Mouse (Mus musculus): ENCODE measurements at regions not wholly inside any gene's neighbourhood (a gene's known extent, or its start where the extent isn't known, plus 50 kb on each side); places are given as distances from the start of the nearest gene placed in this dataset.
"Not testable (repeated sequence)": the region's sequence is repeated elsewhere in the genome, so short reads cannot be mapped to it uniquely, and the experiment has no call there.

- no peak for DNase-seq
Measured at GRCm38 (mm10) chr13:72282764-72283163, 319.2 kb upstream of the Irx1 start.

DNA sequence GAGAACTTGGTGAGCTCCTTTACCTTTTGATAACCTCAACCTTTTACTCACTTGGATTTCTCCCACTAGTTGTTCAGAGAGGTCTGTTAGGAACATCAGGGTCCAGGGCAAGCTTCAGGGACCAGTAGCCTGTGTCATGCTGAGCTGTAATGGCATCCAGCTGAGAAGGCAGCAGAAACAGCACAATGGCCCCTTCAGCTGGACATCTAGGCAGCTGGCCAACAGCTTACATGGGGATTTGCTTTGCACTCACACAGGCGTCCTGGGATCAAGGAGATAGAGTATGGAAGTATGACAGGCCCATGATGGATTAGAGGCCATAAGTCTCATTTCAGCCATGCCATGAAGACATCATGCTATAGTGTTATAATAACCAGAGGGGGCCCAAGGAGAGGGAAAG lies 320.2 kb upstream of the Irx1 start:
- no peak for DNase-seq

- no peak for DNase-seq
Measured at GRCm38 (mm10) chr13:72286301-72286700, 322.8 kb upstream of the Irx1 start.

GRCm38 (mm10) chr13:72288381-72289092 lies 325.0 kb upstream of the Irx1 start:
- no peak for DNase-seq

GRCm38 (mm10) chr13:72289093-72289501 lies 325.6 kb upstream of the Irx1 start:
- DNase-seq, result peak in 1 of 2 experiments; percentile 26

- DNase-seq, result peak in 1 of 2 experiments; percentile 47
Measured at GRCm38 (mm10) chr13:72292361-72292760, 328.8 kb upstream of the Irx1 start.

DNA sequence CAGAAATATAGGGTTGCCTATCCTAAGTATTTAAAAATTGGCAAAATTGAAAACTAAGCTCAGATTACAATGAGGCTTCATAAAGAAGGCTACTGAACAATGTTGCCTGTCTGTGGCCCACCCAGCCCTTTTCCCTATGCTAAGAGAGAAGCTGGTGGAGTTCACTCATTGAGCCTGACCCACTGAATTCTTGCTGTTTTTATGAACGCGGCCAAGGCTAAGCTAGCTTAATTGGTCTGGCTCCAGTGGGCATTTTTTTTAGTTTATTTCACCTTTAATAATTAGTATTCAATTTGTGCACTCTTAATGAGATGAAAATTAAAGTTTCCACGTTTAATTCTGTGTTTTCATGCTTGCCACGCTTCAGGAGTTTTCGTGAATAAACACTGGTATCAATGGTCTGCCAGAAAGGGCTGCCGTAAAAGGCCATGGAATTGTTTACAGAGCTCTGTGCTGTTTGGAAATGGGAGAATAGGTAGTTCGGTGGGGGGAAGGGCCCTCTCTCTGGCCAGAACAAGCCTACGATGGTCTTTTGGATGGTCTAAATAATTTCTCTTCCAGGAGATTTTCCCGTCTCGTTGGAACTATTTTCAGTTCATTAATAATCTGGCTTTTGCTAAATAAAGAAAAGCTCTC lies 329.7 kb upstream of the Irx1 start:
- DNase-seq, result peak in 1 of 2 experiments; percentile 33

GRCm38 (mm10) chr13:72298264-72298870 lies 330.3 kb upstream of the Irx2 start:
- peak in 1 of 2 experiments; percentile 35 for DNase-seq

- no peak for DNase-seq
Measured at GRCm38 (mm10) chr13:72299660-72300059, 329.0 kb upstream of the Irx2 start.

DNA sequence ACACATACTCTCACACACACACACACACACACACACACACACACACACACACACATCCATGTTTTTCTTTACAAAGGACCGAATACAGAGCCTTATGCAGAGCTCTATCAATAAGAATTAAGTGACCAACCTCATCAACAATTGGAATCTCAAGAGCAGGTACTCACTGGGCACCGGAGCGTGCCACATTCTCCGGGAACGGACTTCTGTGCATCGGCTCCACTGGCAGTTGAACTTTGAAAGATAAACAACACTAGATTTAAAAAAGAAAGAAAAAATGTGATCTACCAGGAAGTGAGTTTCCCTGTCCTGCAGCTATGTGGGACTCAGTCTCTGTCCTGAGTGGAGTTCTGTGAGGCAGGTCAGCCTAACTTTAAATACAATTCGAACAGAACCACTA lies 327.5 kb upstream of the Irx2 start:
- no peak for DNase-seq

- DNase-seq, result peak; percentile 28 to 42
Measured at GRCm38 (mm10) chr13:72301841-72302240, 326.8 kb upstream of the Irx2 start.

DNA sequence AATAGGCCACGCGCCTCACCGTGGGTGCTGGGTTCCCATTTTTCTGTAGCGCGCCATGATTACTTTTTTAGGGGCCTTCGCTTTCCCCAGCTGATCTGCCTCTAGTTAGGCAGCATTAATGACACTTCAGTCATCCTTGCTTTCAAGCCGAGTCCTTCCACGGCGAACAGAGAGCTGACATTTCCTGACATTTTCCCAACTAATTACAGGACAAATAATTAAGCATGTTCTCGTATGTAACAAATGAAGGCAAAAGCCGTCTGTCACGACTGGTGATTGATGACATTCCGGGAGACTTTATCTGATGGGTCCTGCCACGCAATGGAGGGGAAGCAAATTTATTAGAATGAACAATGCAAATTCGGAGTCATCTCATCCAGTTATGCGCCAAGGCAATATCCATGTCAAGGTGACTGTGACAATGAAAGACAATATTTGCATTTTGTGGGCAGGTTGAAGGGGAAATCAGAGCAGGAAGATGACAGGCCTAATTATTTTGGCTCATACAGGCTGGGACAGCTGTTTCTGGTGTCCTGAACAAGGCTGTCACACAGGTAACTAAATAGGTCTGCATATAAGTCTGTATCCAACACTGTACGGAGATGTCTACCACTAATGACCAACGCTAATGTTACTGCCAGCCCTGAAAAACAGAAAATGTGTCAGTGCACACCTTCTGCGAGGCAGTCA lies 326.0 kb upstream of the Irx2 start:
- no peak for DNase-seq

DNA sequence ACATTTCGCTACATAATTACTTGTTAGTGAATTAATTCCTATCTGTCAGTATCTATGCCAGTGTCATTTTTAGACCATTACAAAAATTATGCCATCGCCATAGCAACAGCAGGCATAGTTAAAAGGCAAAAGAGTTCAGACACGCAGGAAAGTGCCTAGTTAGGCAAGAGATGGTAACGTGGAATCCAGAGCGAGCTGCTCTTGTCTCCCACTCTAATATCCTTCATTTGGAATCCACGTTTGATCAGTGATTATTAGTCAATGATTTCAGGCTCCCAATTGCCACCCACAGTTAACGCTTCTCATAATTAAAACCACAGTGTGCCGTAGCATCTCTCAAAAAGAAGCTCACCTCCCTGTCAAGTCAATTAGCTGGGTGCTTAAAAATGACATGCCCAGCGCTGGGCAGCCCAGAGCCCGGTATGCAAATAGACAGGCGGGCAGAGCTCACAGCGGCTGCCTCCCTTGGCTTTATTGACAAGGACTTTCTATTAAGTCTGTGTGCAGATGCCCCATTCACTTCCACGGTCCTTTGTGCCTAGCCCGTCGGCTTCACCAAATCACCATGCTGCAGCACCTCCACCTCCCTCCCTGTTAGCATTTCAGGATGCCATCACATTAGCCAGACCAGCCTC lies 325.4 kb upstream of the Irx2 start:
- no peak for DNase-seq

DNA sequence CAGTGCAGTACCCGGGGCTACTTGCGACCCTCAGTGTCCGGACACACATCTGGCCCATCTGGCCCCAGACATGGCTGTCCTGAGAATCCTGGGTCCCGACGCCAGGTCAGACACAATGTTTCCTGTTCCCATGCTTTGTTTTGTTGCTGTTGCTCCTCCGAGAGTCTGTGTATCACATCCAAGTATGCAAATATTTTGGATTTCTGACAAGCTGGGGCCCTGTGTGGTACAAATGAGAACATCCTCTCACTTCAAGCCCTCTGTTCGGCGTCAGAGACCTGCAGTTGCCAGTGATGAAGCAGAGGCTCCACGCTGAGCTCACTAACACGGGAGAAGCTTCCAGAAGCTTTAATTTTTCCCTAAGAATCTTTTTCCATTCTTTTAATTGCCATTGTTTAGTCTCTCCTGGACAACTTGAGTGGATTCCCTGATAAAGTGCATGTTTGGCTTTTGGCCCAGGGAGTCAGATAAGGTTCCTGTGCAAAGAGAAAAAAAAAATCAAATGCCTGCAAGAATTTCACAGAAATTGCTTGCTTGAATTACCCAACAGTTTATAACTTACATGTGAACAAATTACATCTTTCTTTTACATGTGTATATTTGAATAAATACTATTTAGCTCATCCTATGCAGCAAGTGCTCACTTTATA lies 304.5 kb upstream of the Irx2 start:
- DNase-seq, result peak; percentile 36 to 42

- DNase-seq, result not testable (repeated sequence)
Measured at GRCm38 (mm10) chr13:72326201-72326600, 302.4 kb upstream of the Irx2 start.

DNA sequence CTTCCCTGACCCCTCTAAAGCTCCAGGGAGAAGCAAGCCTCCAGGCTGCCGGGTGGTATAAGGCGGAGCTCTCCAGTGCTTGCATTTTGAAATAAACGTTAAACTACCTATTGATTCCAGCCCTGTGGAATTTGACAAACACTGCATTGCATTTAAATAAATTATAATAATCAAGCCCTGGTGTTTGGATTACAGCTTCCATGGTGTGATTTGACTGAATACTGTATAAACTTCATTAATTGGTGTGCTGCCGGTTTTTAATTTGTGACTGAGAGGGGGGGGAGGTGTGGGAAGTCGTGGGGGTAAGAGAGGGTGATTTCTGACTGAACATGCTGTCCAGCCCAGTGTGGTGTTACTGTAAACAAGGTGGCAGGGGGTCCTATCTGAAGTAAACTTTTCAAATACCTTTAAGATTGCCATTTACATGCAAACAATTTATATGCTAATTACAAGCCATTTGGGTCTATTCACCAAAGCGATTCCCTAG lies 282.9 kb upstream of the Irx2 start:
- no peak for DNase-seq

DNA sequence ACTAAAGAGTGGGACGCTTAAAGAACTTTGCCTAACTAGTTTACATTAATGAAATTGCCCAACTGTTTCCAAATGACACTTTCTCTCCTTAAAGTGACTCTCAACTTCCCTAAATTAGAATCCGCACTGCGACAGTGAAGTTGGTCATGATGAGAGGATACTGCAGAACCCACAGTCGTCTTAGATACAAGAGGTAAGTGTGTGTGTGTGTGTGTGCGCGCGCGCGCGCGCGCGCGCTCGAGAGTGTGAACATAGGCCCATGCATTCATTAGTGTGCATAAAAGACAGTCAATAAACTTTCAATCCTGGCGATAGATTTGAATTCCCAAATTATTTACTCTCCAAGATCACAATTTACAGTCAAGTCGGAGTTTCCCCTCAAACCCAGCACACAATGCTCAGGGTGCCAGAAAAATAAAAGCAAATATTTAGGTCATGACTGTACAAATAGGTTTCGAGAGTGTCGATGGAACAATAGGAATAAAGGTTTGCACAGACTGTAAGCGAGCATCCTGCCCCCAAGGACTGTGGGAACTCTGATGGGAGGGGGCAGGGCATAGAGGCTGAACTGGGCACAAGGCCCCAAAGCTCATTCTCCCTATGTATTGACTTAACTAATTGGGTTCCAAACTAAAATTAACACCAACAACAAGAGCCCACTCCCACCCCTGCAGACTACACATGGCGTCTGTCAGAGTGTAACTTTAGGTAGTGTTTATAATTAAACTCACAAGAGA lies 282.2 kb upstream of the Irx2 start:
- no peak for DNase-seq

- DNase-seq, result no peak
Measured at GRCm38 (mm10) chr13:72346944-72347586, 281.6 kb upstream of the Irx2 start.

DNA sequence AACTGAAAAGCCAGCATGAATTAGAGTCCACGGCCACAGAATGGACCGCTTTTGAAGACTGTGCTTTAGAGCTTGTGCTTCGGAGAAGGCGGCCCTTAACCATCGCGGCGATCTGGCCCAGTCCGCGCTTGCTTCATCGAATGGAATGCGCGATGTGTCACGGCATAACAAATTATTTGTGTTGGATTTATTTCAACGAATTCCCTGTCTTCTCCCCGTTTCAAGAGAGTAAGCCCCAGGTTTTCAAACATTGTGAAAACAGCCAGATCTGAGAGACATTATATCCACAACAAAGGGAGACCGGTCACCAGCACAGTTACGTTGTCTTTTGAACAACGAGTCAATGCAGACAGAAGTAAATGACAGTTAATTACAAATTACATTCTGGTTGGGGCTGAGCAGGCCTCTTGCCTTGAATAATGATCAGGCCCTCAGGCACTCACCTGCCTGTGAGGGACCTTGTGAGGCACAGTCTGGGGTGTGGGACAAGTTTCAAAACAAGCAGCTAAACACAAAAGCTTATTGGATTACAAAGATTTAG lies 275.9 kb upstream of the Irx2 start:
- DNase-seq, result peak; percentile 9 to 16

- no peak for DNase-seq
Measured at GRCm38 (mm10) chr13:72355297-72355696, 273.3 kb upstream of the Irx2 start.

GRCm38 (mm10) chr13:72355821-72356220 lies 272.8 kb upstream of the Irx2 start:
- no peak for DNase-seq
